Mouse (Mus musculus): ENCODE data around the gene Arsj.

Gene Arsj

DNA sequence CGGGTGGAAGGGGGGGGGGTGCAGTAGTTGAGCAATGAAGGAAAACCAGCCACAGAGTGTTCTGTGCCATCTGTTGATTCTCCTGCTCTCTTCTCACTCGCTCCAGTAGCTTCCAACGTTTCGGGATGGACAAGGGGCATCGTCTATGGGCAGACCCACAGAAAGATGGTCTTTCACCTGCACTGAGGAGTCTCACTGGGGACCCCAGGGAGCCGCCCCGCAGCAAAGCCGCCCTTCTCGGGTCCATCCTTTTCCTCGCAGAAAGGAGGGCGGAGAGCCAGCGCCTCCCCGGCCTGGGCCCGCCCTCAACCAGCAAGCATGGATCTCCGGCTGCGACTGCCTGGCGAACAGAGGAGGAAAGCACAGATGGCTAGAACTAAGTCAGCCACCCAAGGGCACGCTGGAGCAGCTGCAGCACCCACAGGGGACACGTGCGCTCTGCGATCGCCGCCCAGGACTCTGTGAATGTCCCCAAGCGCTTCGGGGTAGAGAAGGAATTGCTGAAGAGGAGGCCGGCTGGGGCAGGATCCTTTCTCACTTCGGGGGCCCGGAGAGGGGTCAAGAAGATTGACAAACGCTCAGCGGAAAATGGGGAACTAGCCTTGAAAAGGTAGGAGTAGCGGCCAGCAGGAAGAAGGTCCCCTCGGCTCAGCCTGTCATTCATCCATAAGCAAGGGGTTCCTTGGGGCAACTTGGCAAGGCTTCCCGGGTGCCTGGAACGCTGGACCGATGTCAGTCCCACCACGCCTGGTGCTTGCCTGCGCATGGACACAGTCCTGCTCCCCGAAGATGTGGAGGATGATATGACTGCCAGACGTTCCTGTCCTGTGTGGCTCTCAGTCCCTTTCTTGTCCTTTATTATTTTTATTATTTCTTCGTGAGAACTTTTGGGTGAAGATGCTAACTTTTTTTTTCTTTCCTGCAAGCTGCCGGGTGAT, at the start of gene Arsj:
Arsj (plus strand) TSS at position 117 of the 938 bp plus-strand sequence.
- peak; percentile 43 for DNase-seq

DNA sequence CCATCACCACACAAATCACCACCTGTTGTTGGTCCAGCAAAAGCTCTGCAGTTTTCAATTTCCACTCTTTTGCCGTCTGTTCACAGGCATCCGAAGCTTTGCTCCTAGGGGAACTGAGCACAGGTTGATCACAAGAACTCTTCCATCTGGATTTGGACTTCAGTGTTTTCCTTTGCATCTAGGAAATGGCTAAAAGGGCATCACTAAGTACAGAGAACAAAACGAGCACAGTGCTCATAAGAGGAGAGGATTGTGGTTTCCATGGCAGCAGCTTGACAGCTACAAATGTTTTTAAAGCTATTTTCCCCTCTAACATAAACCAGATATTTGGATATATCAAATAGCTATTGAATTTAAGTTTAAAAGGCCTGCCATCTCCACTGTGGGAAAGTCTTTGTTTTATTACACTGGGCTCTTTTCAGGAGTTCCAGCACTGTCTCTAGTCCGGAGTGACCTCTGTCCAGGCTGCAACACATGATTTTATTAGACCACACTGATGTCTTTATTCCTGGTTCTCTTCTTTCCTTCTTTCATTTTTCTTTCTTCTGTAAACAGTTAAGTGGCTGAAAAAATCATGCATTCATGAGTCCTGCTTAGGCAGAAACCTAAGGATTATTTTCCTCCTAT, 38.5 kb upstream of the Arsj start:
- no peak for DNase-seq

DNA sequence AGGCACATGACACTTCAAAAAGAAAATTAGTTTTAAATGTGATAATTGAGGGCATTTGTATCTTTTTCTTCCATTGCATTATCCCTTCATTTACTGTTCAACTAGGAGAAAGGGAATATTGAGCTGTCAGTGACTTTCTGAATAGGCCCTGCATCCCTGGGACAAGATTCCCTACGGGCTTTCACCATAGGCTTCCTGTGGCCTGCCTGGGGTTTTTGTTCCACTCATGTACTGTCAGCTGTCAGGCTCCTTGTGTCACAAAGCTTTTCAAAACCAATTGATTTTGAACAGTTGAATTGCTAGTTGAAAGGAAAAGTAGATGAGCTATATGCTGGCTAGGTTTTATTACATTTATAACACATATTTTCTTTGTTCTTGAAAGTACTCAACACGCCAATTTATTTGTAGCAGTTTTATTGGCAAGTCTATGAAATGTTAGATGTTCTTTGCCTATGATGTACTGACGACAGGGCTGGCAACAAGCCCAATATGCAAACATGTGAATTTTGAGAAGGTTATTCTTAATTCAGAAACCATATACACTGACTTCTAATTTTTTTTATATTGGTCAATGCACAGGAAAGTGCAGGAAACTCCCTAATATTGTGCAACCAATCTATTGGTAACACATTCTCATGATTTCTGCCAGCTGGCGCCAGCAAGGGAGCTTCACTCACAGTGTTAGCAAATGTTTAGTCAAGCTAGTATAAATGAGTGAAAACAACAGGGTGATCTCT, 37.4 kb upstream of the Arsj start:
- DNase-seq: no peak

DNA sequence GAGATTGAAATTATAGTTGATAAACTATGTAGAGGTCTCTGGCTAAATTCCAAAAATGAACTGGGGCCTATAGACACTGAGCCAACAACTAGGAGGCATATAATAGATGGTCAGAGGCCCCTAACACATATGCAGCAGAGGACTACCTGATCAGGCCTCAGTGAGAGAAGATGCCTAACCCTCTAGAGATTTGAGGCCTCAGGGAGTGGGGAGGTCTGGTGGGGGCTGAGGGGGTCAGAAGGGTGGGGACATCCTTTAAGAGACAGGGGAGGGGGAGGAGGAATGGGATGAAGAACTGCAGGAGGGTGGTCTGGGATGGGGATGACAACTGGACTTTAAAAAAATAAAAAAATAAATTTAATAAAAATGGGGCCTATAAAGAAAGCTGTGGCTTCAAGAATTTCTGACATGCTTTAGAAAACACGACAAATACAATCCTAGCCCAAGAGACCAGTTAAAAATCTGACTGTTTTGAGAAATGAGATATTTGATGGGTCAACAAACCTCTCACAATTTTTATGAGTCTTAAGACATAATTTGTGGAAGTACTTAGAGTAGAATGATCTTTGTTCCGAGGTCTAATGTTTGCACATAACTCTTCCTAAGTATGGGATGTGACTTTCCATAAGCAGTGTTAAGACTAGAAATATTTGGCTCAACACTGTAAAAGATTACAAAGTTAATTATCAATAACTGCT, 36.7 kb upstream of the Arsj start:
- no peak for DNase-seq

DNA sequence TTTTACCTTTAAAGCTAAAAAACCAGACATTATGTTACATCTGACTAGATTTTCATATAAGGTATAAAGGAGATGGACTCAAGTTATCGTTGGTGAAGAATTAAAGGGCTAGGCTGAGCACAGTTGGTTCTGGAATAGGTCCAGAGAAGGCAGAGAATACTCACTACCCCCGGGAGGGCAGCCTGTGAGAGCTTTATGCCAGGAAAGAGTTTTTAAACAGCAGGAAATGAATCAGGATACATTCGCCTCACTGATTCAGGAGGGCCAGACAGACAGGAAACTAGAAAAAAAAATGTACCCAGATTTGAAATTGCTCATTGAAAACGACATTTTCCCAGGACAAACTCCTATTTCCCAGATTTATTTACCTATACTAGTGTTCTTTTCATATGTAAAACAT, 28.2 kb upstream of the Arsj start:
- DNase-seq: no peak

DNA sequence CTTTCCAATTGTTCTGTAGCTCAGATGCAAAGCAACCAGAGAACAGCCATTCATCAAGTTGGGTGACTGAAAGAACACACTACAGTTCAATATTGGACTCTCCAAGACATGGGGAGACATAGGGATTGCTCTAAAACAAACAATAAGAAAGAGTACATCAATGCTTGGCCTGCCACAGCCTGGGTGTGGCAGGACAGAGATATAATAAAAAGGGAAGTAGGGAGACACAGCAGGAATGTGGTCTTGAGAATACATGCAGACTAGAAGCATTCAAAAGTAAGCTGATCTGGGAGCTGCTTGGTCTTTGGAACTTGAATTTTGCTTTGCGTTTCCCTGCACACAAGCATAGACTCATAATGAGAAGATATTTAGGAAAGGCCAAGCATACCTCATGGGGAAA, 18.7 kb upstream of the Arsj start:
- no peak for DNase-seq

DNA sequence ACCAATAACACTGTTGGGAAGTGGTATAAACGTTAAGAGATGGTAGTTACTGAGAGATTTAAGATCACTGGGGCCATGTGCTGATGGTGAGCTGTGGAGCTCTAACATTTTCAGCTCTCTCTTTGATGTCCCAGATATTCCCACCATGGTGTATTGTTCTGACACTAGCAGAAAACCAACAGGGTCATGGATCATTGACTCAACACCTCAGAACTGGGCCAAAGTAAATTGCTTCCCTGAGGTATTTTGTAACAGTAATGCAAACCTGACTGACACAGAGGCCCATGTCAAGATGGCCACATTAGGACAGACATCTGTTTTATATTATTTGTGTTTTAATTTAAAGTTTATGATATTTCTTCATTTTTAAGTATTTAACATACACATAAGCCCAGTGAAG, 3.7 kb upstream of the Arsj start:
- no peak for DNase-seq

DNA sequence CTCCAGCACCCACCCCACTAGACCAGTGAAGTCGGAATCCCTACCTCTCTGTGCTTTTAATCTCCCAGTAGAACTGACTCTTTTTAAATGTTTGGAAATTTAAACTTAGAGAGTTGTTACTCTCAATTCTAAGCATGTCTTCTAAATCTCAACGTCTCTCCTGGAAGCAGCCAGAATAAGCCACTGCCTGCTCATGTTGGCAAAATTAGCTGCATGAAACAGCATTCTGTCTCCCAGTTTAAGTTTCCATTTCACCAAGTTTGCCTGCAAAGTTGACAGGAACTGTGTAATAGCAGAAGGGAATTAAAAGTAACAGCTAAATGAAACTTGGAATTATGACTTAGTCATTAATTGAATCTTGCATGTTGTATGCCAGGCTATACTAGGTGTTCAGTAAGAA, 1.1 kb upstream of the Arsj start:
- no peak for DNase-seq

DNA sequence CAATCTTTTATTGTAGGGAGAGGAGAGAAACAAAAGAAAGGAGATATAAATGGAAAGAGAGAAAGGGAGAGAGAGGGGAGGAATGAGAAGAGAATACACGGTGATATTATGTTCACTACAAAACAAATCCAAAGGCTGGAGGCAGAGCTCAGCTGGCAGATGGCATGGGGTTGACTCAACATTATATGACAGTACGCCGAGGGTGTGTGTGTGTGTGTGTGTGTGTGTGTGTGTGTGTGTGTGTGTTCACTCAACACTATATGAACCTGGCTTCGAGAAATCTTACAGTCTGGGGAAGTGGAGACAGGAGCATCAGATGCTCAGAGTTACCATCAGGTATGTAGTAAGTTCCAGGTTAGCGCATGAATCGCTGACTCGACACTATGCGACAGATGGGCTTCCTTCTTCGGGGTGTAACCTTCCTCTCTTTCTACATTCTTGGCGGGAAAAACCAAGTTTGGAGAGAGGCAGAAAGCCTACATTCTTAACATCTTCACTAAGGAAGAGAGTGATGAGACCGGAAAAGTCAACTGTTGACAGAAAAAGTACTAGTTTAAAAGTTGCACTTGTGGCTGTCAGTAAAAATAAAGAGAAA, 456 bp upstream of the Arsj start:
- peak; percentile 43 for DNase-seq

DNA sequence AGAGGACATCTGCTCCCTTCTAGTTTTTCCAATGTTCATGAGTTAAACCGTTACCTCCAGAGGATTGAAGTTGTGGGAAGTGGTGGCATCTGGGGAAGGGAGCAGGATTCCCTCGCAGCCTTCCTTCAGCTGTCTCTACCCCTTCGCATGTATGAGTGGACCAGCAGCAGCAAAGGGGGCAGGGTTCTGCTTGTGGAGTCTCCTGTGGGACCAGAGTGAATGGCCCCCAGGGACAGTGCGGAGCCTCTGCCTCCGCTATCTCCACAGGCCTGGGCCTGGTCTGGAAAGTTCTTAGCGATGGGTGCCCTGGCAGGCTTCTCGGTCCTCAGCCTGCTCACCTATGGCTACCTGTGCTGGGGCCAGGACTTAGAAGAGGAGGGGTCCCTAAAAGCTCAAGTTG, 1.1 kb downstream of the Arsj start:
- DNase-seq: no peak

DNA sequence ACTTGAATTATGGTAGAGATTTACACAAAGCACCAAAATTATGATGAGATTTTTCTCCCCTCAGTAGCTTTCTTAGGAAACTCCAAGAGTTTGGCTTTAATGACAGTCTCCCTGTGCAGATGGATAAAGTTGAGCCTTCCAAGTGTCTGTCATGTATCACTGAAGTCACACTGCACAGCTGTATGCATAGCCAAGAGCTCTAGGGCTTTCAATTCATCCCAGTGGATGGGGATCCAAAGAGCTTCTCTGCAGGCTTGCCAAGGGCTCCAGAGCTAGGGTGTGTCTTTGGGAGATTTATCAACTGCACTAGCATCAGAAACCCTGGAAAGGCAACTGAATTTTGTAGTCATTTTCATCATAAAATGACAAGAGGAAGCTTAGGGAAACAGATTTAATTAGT, 7.1 kb downstream of the Arsj start:
- DNase-seq: no peak

DNA sequence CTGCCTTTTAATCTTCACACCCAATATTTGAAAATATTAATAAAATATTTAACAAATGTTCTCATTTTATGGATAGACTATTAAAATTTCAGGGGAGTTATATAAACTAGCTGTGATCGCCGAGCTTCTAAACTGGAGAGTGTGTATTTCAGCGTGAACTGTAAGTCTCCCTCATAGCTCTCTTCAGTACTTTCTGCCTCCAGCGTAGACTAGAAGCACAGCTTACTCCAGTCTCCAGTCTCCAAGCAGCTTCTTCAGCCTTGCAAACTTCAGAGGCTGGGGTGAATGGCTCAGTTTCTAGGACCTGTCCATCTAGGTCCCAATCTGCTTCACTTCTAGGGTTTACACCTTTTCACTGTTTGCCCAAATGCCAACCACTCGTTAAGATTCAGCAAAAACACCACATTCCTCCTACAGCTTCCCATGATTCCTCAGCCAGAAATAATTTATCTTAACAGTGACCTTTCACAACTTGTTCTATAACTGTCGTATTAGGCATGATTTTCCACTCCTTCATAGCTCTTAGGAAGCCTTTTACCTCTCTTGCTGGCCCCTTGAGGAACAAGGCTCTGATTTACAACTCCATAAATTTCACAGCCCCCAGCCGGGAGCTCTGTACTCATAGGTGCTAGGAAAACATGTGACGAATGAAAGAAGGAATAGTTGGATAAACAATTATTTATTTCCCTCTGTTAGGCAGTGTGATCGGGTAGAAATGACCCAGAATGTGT, 9.5 kb downstream of the Arsj start:
- DNase-seq: no peak

DNA sequence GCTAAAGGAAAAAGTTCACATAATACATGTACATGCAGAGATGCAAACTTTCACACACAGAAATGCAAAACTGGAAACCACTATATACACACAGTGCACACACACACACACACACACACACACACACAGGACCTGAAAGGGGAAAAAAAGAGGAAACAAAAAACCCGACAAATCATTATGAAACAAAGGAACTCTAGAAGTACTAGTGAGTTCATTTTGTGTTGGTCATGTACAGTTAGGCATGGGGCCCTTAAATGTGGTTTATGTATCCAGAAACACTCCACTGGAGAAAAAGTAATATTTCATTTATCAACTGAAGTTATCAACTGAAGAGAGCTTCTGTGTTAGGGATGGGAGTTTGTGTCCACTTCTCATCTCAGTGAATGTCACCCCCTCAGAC, 10.2 kb downstream of the Arsj start:
- DNase-seq: no peak

DNA sequence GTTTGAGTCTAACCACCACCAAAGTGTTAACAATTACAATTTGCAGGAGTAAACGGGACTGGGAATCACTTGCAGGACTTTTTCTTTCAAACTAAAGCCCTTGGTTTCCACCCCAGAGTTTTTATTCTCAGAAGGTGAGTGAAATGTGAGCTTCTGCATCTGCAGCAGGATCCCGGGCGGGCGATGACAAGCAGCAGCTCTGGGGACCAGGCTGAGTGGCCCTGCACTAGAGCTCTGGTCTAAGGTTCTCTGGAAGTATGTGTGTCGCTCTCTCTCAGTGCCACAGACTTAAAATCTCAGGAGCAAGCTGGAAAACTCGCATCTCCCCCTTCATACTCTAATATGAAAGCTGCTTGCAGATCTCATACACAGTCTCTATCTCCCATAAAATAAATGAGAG, 15.8 kb downstream of the Arsj start:
- no peak for DNase-seq

DNA sequence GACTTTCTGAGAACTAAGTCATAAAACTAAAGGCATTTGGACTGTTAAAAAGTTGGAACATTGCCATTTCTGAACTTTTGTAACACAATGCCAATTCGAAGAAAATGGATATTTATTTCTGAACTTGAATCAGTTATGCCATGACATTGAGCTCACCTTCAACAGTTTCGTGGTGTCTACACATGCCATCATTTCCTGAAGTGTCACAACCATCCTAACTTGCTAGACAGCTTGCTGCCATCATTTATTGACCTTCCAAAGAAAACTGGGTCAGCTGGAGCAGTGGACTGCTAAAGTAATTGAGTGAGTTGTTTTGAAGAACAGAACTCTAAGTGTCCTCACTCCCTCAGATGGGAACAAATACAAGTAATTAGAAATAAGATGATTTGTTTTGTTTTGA, 16.2 kb downstream of the Arsj start:
- DNase-seq: no peak

DNA sequence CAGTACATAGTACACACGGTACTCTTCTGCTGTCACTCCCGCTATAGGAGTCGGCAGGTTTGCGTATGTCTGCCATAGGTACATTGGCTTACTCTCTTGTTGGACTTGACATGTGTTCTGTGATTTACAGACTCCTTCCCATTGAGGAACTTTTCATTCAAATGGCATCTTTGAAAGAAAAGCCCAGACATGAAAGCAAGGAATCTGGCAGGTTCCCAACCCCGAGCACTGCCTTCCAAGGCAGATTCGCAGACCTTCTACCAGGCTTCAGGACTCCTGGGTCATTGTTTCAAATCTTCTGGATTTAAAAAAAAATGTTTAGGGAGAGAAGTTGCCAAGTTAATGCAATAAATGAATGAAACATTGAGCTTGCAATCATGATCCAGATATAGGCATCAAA, 19.8 kb downstream of the Arsj start:
- DNase-seq: no peak

DNA sequence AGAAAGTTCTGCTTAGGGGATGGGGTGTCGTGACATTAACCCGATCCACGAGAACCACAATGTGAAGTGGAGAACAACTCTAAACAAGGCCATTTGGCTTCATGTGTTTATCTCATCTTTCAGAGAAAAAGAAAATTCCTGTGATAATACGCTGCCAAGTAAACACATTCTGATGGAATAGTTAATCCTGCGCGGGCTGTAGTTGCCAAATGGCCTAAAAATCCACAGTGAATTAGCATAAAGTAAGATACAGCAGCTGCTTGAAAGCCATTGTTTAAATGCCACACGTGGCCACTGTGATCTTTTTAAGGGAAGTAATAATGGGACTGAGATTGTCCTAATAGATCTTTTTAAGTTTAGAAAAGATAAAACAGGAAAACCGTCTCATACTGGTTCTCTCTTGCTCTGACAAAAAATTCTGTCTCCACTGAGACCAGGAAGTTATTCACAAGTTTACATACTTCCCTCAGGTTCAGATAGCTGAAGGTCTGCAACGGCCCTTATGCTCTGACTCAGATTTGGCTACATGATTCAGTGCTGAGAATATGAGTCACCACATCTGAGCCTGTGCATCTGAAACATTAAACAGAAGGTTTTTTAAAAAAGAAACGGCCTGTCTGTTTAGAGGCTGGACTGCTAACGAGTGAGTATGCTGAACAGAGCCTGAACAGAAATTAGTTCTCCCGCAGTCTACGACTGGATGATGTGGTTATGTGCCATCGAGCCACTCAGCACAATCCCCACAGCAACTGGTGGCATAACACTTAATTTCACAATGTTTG, 21.4 kb downstream of the Arsj start:
- DNase-seq: peak; percentile 50

DNA sequence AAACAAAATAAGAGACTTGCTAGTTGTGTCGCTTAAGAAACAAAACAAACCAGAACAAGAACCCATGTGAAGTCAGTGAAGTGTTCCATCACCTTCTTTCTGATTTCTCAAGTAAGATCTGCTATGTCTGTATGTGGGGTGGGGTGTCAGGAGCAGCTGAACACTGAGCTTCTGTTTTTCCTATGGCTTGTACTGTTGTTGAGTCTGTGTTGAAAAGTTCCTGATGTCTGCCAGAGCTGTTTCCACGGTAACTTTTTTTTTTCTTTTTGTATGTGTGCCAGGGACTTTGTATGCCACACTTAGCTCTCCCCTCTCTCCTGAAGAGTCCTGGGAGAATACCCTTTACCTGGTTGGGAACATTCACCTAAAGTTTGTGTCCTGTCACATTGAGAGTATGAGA, 34.0 kb downstream of the Arsj start:
- DNase-seq: no peak

DNA sequence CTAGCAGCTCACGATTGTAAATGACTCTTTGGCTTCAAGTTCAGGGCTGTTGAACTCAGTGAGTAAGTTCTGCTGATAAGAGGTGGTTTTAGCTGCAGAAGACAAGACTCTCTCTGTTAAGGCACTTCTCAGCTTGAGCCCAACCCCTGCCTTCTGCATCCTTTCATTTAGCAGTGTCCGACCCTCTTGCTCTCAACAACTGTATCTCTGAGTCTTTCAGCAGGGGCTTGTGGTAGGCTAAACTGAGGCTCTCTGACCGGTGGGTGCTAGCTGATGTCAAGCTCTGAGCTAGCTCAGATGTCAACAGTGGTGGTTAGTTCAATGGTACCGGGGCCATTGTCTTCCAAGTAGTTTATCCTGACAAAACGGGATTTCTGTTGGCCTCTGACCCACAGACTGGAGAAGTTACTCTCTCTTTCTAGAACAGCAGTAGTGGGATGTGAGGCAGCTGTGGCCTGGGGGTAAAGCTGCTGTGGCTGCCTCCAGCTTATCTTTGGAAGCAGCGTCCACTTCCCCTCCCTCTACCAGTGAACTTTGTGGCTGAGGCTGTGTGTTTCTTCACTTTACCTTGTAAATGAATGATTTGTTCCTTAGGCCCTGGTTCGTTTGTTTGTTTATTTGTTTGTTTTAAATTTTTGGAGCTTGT, 34.6 kb downstream of the Arsj start:
- DNase-seq: no peak

DNA sequence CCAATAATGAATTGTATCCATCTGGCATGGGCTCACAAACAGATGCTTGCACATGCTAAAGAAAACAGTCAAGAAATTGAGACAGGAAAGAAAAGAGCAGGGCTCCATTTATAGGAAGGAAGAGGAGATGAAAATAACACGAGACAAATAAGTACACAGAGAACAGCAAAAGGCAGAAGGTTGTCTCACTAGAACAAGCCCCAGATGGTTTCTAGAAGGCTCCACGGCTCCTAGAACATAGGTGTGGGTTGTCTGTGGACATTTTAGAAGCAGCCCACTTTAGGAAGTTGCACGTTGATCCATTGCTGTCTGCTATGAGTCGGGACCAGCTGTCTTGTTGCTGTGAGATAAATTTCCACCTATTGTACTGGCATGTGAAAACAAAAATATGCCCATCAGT, 37.2 kb downstream of the Arsj start:
- DNase-seq: peak; percentile 48

DNA sequence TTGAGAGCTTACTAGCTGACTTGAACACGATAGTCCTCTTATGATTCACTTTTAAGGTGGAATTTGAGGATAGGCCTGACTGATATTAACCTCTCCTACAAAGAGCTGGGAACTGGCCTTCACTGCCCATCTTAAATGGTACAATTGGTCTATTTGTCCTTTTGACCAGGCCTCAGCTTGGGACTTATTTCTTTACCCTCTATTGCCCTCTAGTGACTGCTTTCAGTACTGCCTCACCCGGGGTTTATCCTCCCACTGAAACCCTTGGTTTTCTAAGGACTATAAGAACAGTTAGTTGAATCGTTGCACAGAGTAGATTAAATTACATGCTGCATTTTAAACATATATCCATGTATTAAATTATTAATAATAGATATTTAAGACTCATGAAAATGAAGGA, 39.4 kb downstream of the Arsj start:
- peak; percentile 48 for DNase-seq

All from right cerebral cortex, adult 18-20 months (tissue).